Mouse (Mus musculus): ENCODE measurements around the gene Mia3.

GRCm38 (mm10) chr1:183297886-183298489 lies 71.4 kb downstream of the Mia3 start:
- TF ChIP-seq POLR2A (IDR thresholded peaks at IDR 0.05; ENCODE audit: borderline replicate concordance, extremely low read depth, low read depth, low read length), result no peak
- no peak for TF ChIP-seq CTCF (IDR thresholded peaks at IDR 0.05; ENCODE audit: insufficient read depth, low read length)
